Mouse (Mus musculus): Measurements from ENCODE around the gene Mb. TPM values are rescaled to one million over a fixed set of nuclear protein-coding genes. Genes with fewer than 3 reads are reported as not detected.

Gene Mb
- not detected for total RNA-seq (2018; cell fraction: chromatin; rRNA removed)
- total RNA-seq (2018; cell fraction: cytosol; rRNA removed) = not detected
- total RNA-seq (2018; cell fraction: nucleus; rRNA removed) = not detected
- polyA plus RNA-seq (2018) = not detected in 3 replicates

- WGBS (ENCODE audit: missing documents) = 96% methylated on average over 10 of the region's 10 CpGs
- Histone ChIP-seq H3K27ac (no peak within 1 kb of the TSS), H3K4me3 (ENCODE audit: inconsistent target) (no peak within 1 kb of the TSS), H3K36me3 (ENCODE audit: inconsistent target) (no peaks in the 10 kb centered on the region), H3K79me2 (ENCODE audit: inconsistent target) (no peaks in the 10 kb centered on the region)
These were observed at the start of gene Mb for GRCm38 (mm10) chr15:77050570-77050969. Mb (minus strand) TSS chr15:77050670.

GRCm38 (mm10) chr15:77099756-77100155 lies 49.3 kb upstream of the Mb start:
- Histone ChIP-seq H3K79me2 (ENCODE audit: inconsistent target) (no peaks in the 10 kb centered on the region), H3K4me3 (ENCODE audit: inconsistent target) (no peak overlapping the region), H3K27ac (no peak overlapping the region), H3K36me3 (ENCODE audit: inconsistent target) (no peaks in the 10 kb centered on the region)
- 74% methylated on average over 3 of the region's 3 CpGs for WGBS (ENCODE audit: missing documents)

- no peak overlapping the region for H3K4me3 ChIP-seq (ENCODE audit: inconsistent target)
- no peaks in the 10 kb centered on the region for H3K79me2 ChIP-seq (ENCODE audit: inconsistent target)
- no peak overlapping the region for H3K27ac ChIP-seq
- H3K36me3 ChIP-seq (ENCODE audit: inconsistent target) = no peaks in the 10 kb centered on the region
- WGBS (ENCODE audit: missing documents) = 86% methylated on average over 6 of the region's 6 CpGs
These were observed 46.9 kb upstream of the Mb start for GRCm38 (mm10) chr15:77097358-77097757.

- 92% methylated on average over 1 of the region's 1 CpGs for WGBS (ENCODE audit: missing documents)
- Histone ChIP-seq H3K27ac (no peak overlapping the region), H3K79me2 (ENCODE audit: inconsistent target) (no peaks in the 10 kb centered on the region), H3K36me3 (ENCODE audit: inconsistent target) (no peaks in the 10 kb centered on the region), H3K4me3 (ENCODE audit: inconsistent target) (no peak overlapping the region)
These were observed 44.7 kb upstream of the Mb start for GRCm38 (mm10) chr15:77095216-77095615.

DNA sequence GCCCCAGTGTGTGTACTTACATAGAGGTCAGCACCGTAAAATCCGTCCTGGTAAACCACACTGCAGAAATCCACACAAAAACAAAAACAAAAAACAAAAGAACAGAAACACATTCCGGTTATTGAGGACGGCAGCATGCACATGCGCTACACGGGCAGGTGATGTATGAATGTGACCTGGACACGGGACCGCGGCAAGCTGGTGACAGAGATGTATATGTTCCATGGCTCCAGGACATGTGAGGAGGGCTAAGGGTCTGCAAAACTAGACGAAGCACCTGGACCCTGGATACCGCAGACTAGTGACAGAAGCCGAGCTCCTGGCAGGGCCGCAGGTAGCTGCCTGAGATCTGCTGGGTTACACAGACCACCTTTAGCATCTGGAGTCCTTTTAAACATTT lies 44.0 kb upstream of the Mb start:
- WGBS (ENCODE audit: missing documents) = 98% methylated on average over 13 of the region's 13 CpGs
- Histone ChIP-seq H3K36me3 (ENCODE audit: inconsistent target) (no peaks in the 10 kb centered on the region), H3K4me3 (ENCODE audit: inconsistent target) (no peak overlapping the region), H3K79me2 (ENCODE audit: inconsistent target) (no peaks in the 10 kb centered on the region), H3K27ac (no peak overlapping the region)

- H3K79me2 ChIP-seq (ENCODE audit: inconsistent target) = no peaks in the 10 kb centered on the region
- H3K36me3 ChIP-seq (ENCODE audit: inconsistent target) = no peaks in the 10 kb centered on the region
- 87% methylated on average over 4 of the region's 4 CpGs for WGBS (ENCODE audit: missing documents)
- H3K4me3 ChIP-seq (ENCODE audit: inconsistent target) = no peak overlapping the region
- H3K27ac ChIP-seq = no peak overlapping the region
These were observed 40.9 kb upstream of the Mb start for GRCm38 (mm10) chr15:77091394-77091793.

GRCm38 (mm10) chr15:77090531-77090930 lies 40.1 kb upstream of the Mb start:
- Histone ChIP-seq H3K79me2 (ENCODE audit: inconsistent target) (no peaks in the 10 kb centered on the region), H3K27ac (no peak overlapping the region), H3K4me3 (ENCODE audit: inconsistent target) (no peak overlapping the region), H3K36me3 (ENCODE audit: inconsistent target) (no peaks in the 10 kb centered on the region)
- 87% methylated on average over 5 of the region's 5 CpGs for WGBS (ENCODE audit: missing documents)

GRCm38 (mm10) chr15:77089249-77089648 lies 38.8 kb upstream of the Mb start:
- no peaks in the 10 kb centered on the region for H3K36me3 ChIP-seq (ENCODE audit: inconsistent target)
- no peak overlapping the region for H3K4me3 ChIP-seq (ENCODE audit: inconsistent target)
- H3K27ac ChIP-seq = no peak overlapping the region
- no peaks in the 10 kb centered on the region for H3K79me2 ChIP-seq (ENCODE audit: inconsistent target)
- 92% methylated on average over 10 of the region's 11 CpGs for WGBS (ENCODE audit: missing documents)

DNA sequence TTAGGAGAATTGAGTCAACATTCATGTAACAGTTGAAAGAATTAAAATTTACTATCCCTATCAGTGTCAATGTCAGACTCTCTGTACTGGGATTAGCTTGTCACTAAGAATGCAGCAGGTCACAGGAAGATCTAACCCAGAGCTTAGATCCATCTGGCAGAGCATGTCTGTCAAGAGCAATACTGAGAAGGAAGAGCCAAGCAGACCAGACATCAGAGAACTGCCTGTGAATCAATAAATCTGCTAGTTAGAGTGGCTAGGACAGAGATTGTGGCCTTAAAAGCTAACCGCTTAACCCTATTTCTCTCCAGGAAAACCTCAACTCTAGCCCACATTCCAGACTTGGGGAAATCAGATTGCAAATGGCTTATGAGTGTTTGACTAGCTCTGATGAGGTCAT lies 36.0 kb upstream of the Mb start:
- no peaks in the 10 kb centered on the region for H3K36me3 ChIP-seq (ENCODE audit: inconsistent target)
- H3K4me3 ChIP-seq (ENCODE audit: inconsistent target) = no peak overlapping the region
- H3K27ac ChIP-seq = no peak overlapping the region
- WGBS (ENCODE audit: missing documents) = 93% methylated on average over 1 of the region's 1 CpGs
- no peaks in the 10 kb centered on the region for H3K79me2 ChIP-seq (ENCODE audit: inconsistent target)

GRCm38 (mm10) chr15:77085818-77086217 lies 35.3 kb upstream of the Mb start:
- WGBS (ENCODE audit: missing documents) = 89% methylated on average over 7 of the region's 7 CpGs
- Histone ChIP-seq H3K36me3 (ENCODE audit: inconsistent target) (no peaks in the 10 kb centered on the region), H3K79me2 (ENCODE audit: inconsistent target) (no peaks in the 10 kb centered on the region), H3K27ac (no peak overlapping the region), H3K4me3 (ENCODE audit: inconsistent target) (no peak overlapping the region)

DNA sequence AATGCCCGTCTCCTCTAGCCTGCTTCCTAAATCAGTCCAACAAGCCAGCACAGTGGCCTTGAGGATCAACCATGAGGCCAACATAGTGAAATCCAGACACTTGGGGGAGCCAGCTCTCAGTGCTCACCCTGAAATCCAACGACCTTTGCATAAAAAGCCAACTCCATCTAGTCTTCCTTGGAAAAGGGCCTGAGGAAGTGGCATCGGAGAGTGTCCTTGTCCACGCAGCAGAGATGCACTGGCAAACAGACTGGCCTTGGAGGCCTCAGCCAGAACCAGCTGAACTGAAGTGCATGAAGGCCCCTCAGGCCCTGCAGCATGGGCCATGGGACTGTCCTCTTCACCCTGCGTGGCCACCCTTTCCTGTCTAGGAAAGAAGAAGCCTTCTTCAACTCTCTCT lies 31.0 kb upstream of the Mb start:
- 90% methylated on average over 5 of the region's 5 CpGs for WGBS (ENCODE audit: missing documents)
- Histone ChIP-seq H3K79me2 (ENCODE audit: inconsistent target) (no peaks in the 10 kb centered on the region), H3K36me3 (ENCODE audit: inconsistent target) (no peaks in the 10 kb centered on the region), H3K27ac (no peak overlapping the region), H3K4me3 (ENCODE audit: inconsistent target) (no peak overlapping the region)

- Histone ChIP-seq H3K4me3 (ENCODE audit: inconsistent target) (no peak overlapping the region), H3K36me3 (ENCODE audit: inconsistent target) (no peaks in the 10 kb centered on the region)
- WGBS (ENCODE audit: missing documents) = 91% methylated on average over 14 of the region's 14 CpGs
These were observed 30.3 kb upstream of the Mb start for GRCm38 (mm10) chr15:77080684-77081254.

GRCm38 (mm10) chr15:77079890-77080361 lies 29.5 kb upstream of the Mb start:
- no peaks in the 10 kb centered on the region for H3K36me3 ChIP-seq (ENCODE audit: inconsistent target)
- WGBS (ENCODE audit: missing documents) = 82% methylated on average over 11 of the region's 11 CpGs

More at GRCm38 (mm10) chr15:77080684-77081254, 30.3 kb upstream of the Mb start:
- no peak overlapping the region for H3K27ac ChIP-seq
- no peaks in the 10 kb centered on the region for H3K79me2 ChIP-seq (ENCODE audit: inconsistent target)

DNA sequence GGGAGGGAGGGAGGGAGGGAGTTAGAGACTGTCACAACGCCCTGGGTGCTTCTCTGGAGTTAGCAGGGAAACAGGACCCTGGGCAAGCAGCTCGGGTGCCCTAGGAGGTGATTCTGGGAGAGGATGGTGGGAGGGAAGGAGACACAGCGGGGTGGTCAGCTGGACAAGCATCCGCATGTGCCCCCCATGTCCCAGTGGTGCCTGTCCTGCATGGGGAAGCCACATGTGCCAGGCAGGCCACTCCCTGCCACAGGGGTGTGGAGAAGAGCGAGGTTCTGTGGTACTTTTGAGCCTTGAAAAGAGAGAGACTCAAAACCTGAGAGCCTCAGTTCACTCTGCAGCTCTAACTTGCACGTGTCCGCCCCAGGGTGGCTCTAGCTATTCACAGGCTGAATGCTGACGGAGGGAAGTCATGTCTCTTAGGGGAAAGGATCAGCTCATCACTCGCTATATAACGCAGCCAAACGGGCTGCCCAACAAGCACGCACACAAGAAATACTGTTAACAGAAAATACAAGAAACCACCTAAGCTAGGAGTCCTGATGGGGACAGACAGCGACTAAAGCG lies 28.9 kb upstream of the Mb start:
- Histone ChIP-seq H3K27ac (no peak overlapping the region), H3K79me2 (ENCODE audit: inconsistent target) (no peaks in the 10 kb centered on the region)
- 91% methylated on average over 14 of the region's 14 CpGs for WGBS (ENCODE audit: missing documents)

More at GRCm38 (mm10) chr15:77079890-77080361, 29.5 kb upstream of the Mb start:
- no peak overlapping the region for H3K4me3 ChIP-seq (ENCODE audit: inconsistent target)
- H3K79me2 ChIP-seq (ENCODE audit: inconsistent target) = no peaks in the 10 kb centered on the region
- H3K27ac ChIP-seq = no peak overlapping the region

GRCm38 (mm10) chr15:77078786-77079185 lies 28.3 kb upstream of the Mb start:
- Histone ChIP-seq H3K79me2 (ENCODE audit: inconsistent target) (no peaks in the 10 kb centered on the region), H3K27ac (no peak overlapping the region), H3K36me3 (ENCODE audit: inconsistent target) (no peaks in the 10 kb centered on the region), H3K4me3 (ENCODE audit: inconsistent target) (no peak overlapping the region)
- WGBS (ENCODE audit: missing documents) = 81% methylated on average over 3 of the region's 3 CpGs

More for the DNA sequence above, 28.9 kb upstream of the Mb start:
- Histone ChIP-seq H3K4me3 (ENCODE audit: inconsistent target) (no peak overlapping the region), H3K36me3 (ENCODE audit: inconsistent target) (no peaks in the 10 kb centered on the region)

Measured in macrophage (primary cell).